9 mouse cellular contexts compared by ENCODE assay signal in genomic region chr6:49219920-49220604, GRCm38 (mm10). TPM values are rescaled to one million over a fixed set of nuclear protein-coding genes. Genes with fewer than 3 reads are reported as not detected.
A peak's percentile ranks its signal among the peaks of the same experiment; 100 is the strongest.
DNase-seq lines count a peak whose midpoint lies in the region; ATAC-seq and TF ChIP-seq lines count a peak whose summit lies in the region.
"Had no signal": no experiment of that assay in that cellular context is flagged by ENCODE, and none has a peak within 500 bp of the region (broad histone marks: within the 10 kb centered on the region; RNA-seq: fewer than 3 reads in every experiment).

No protein-coding gene starts in this region.

- H3K9me3 ChIP-seq in heart, embryonic 11.5 days (replicated peaks; ENCODE audit: control insufficient read depth, low read length): no peaks in the 10 kb centered on the region
- peaks cover 4% of the 10 kb centered on the region; the same call in 1 of the 2 replicates for H3K9me3 ChIP-seq in E14TG2a.4 (ENCODE audit: low read length)
- no peaks in the 10 kb centered on the region for H3K9me3 ChIP-seq in forebrain, embryonic 13.5 days (replicated peaks)

- no peaks in the 10 kb centered on the region for H3K27me3 ChIP-seq in heart, embryonic 11.5 days (ENCODE audit: control insufficient read depth, insufficient read depth, low read length)
- H3K27me3 ChIP-seq in E14TG2a.4 (ENCODE audit: insufficient read depth, low read length): no peaks in the 10 kb centered on the region
- no peaks in the 10 kb centered on the region for H3K27me3 ChIP-seq in forebrain, embryonic 13.5 days

- peaks cover 9% of the 10 kb centered on the region for H3K4me1 ChIP-seq in heart, embryonic 11.5 days (ENCODE audit: control insufficient read depth, insufficient read depth, low read length)
- peaks cover 24% of the 10 kb centered on the region for H3K4me1 ChIP-seq in E14TG2a.4 (replicated peaks; ENCODE audit: low read depth, low read length)
- H3K4me1 ChIP-seq in forebrain, embryonic 13.5 days: peaks cover 12% of the 10 kb centered on the region

- no peaks in the 10 kb centered on the region for H3K36me3 ChIP-seq in heart, embryonic 11.5 days (ENCODE audit: control insufficient read depth, insufficient read depth, low read length)
- no peaks in the 10 kb centered on the region for H3K36me3 ChIP-seq in E14TG2a.4 (ENCODE audit: insufficient read depth, low read length)
- H3K36me3 ChIP-seq in forebrain, embryonic 13.5 days (ENCODE audit: poor library complexity, severe bottlenecking): no peaks in the 10 kb centered on the region

- no peak for DNase-seq in heart, adult 8-10 months (ENCODE audit: low spot score)
- peak; percentile 44 for DNase-seq in liver
- no peak for DNase-seq in gastrocnemius, postnatal 10 days
- no peak for DNase-seq in frontal cortex, postnatal 10 days (ENCODE audit: low spot score in 2 of 2)
- DNase-seq in gastrocnemius, adult 8-10 months (ENCODE audit: low spot score in 2 of 2): no peak
- DNase-seq: cerebellum, adult 2 months had no signal

- ATAC-seq in heart, embryonic 11.5 days (replicated peaks; ENCODE audit: insufficient number of reproducible peaks, low FRiP score, low TSS enrichment): no peak
- no peak for ATAC-seq in forebrain, embryonic 13.5 days

- H3K27ac ChIP-seq in heart, embryonic 11.5 days (ENCODE audit: low read depth, low read length): peak overlapping the region; percentile 64
- 0 out of 2 replicates have a peak overlapping the region, but pooled peaks have one; percentile 10 for H3K27ac ChIP-seq in forebrain, embryonic 13.5 days

- H3K9ac ChIP-seq in heart, embryonic 11.5 days (ENCODE audit: low read depth, low read length): peak overlapping the region; percentile 56; the same call in 1 of the 2 replicates
- H3K9ac ChIP-seq in forebrain, embryonic 13.5 days: peak overlapping the region; percentile 30; the same call in 1 of the 2 replicates

- TF ChIP-seq CTCF in E14TG2a.4 (conservative IDR thresholded peaks at IDR 0.05; ENCODE audit: low read length): no peak

- H3K4me2 ChIP-seq in heart, embryonic 11.5 days: peak overlapping the region; percentile 73
- peak overlapping the region; percentile 55 for H3K4me2 ChIP-seq in forebrain, embryonic 13.5 days

- 3% methylated on average over 16 of the region's 16 CpGs for WGBS in heart, embryonic 11.5 days (ENCODE audit: insufficient replicate concordance)
- WGBS in forebrain, embryonic 13.5 days: under 1% methylated on average over 16 of the region's 16 CpGs

- H3K4me3 ChIP-seq in heart, embryonic 11.5 days (ENCODE audit: low read depth, low read length): peak overlapping the region; percentile 37
- peak overlapping the region; percentile 72 for H3K4me3 ChIP-seq in E14TG2a.4 (replicated peaks; ENCODE audit: low read length)
- H3K4me3 ChIP-seq in forebrain, embryonic 13.5 days: peak overlapping the region; percentile 30

RNA-seq across cellular contexts. Expression of gene Igf2bp3, which starts 5.3 kb away (rescaled TPM):
- 74.4 and 78.3 TPM in 2 replicates for polyA plus RNA-seq in heart, embryonic 11.5 days (2014; fragmentation: Nextera tagmentation; extraction: Ambion mirVana)
- not detected for total RNA-seq in heart, adult 8-10 months (2022)
- 55.2 and 56.9 TPM in 2 replicates for polyA plus RNA-seq in forebrain, embryonic 13.5 days (2015; fragmentation: Nextera tagmentation; extraction: Ambion mirVana)
- 1 to 10 TPM; 4.3 to 5.5 TPM for total RNA-seq in gastrocnemius, postnatal 10 days (2021)
- under 1 TPM; 0.10 to 0.19 (median 0.16) TPM for total RNA-seq in gastrocnemius, adult 8-10 months (2022)

RNA-seq across cellular contexts. Expression of gene Tra2a, which starts 43.8 kb away (rescaled TPM):
- 27.3 and 40.4 TPM in 2 replicates for polyA plus RNA-seq in heart, embryonic 11.5 days (2014; fragmentation: Nextera tagmentation; extraction: Ambion mirVana)
- total RNA-seq in heart, adult 8-10 months (2022): 10 to 100 TPM; 20.0 to 27.3 (median 24.3) TPM
- 164 and 177 TPM in 2 replicates for polyA plus RNA-seq in forebrain, embryonic 13.5 days (2015; fragmentation: Nextera tagmentation; extraction: Ambion mirVana)
- total RNA-seq in gastrocnemius, postnatal 10 days (2021): 10 to 100 TPM; 20.7 to 30.8 TPM
- total RNA-seq in gastrocnemius, adult 8-10 months (2022): 10 to 100 TPM; 11.4 to 15.3 (median 14.3) TPM

Comparison
In these comparisons a context has a peak if more than half of its experiments do, and no peak if none do; other contexts are left out.
1. RNA of gene Igf2bp3, which starts 5.3 kb away (total RNA-seq): 4.3 to 5.5 TPM in gastrocnemius, postnatal 10 days; 0.10 to 0.19 TPM in gastrocnemius, adult 8-10 months and not detected in heart, adult 8-10 months; every median in the first group is over 4 times any median in the second.
2. Peak in every context shown above with its lines, with median percentiles within 50 percentile points of each other: H3K4me3 ChIP-seq.